Mouse (Mus musculus) heart, postnatal 4 days (tissue): ENCODE measurements around the gene Aven. TPM values are rescaled to one million over a fixed set of nuclear protein-coding genes. Genes with fewer than 3 reads are reported as not detected.
"Not testable (repeated sequence)": the region's sequence is repeated elsewhere in the genome, so short reads cannot be mapped to it uniquely, and the experiment has no call there.

Experiments used
- DNase-seq: peaks from one replicate; pipeline ENCODE4 v3.0.0; 2021
- total RNA-seq, 2 experiments: library from RNA; stranded (reverse); gene quantifications; 2 replicates each; pipeline ENCODE4 v1.2.3; 2021

Aven gene
- 10 to 100 TPM; 15.1 to 17.2 TPM for total RNA-seq

GRCm38 (mm10) chr2:112492856-112493538, at the start of gene Aven:
Aven (plus strand) TSS chr2:112492964.
- DNase-seq: peak; percentile 87

GRCm38 (mm10) chr2:112443491-112443890, 49.3 kb upstream of the Aven start:
- no peak for DNase-seq

- no peak for DNase-seq
Observed at GRCm38 (mm10) chr2:112445511-112445910, 47.3 kb upstream of the Aven start.

GRCm38 (mm10) chr2:112448046-112448445, 44.7 kb upstream of the Aven start:
- DNase-seq: not testable (repeated sequence)

- DNase-seq: no peak
Observed at GRCm38 (mm10) chr2:112448510-112449059, 44.2 kb upstream of the Aven start.

GRCm38 (mm10) chr2:112449597-112450296, 43.0 kb upstream of the Aven start:
- DNase-seq: peak; percentile 45

GRCm38 (mm10) chr2:112452513-112452912, 40.3 kb upstream of the Aven start:
- not testable (repeated sequence) for DNase-seq

- no peak for DNase-seq
Observed at GRCm38 (mm10) chr2:112454125-112454861, 38.5 kb upstream of the Aven start.

- peak; percentile 99 for DNase-seq
Observed at GRCm38 (mm10) chr2:112454862-112455564, 37.8 kb upstream of the Aven start, which contains the start of gene Emc7. Emc7 (plus strand) TSS chr2:112454997.

- no peak for DNase-seq
Observed at GRCm38 (mm10) chr2:112460557-112460956, 32.2 kb upstream of the Aven start.

GRCm38 (mm10) chr2:112469542-112469941, 23.2 kb upstream of the Aven start:
- no peak for DNase-seq

- no peak for DNase-seq
Observed at GRCm38 (mm10) chr2:112470961-112471381, 21.8 kb upstream of the Aven start.

- no peak for DNase-seq
Observed at GRCm38 (mm10) chr2:112472076-112472475, 20.7 kb upstream of the Aven start.

- no peak for DNase-seq
Observed at GRCm38 (mm10) chr2:112474997-112475724, 17.6 kb upstream of the Aven start.

- no peak for DNase-seq
Observed at GRCm38 (mm10) chr2:112476554-112476953, 16.2 kb upstream of the Aven start.

- DNase-seq: no peak
Observed at GRCm38 (mm10) chr2:112480669-112481068, 12.1 kb upstream of the Aven start, which contains the start of gene Chrm5. Chrm5 (minus strand) TSS chr2:112480769.

- peak; percentile 26 for DNase-seq
Observed at GRCm38 (mm10) chr2:112481564-112481963, 11.2 kb upstream of the Aven start.

- DNase-seq: no peak
Observed at GRCm38 (mm10) chr2:112482533-112483333, 10.0 kb upstream of the Aven start.

- no peak for DNase-seq
Observed at GRCm38 (mm10) chr2:112483334-112483651, 9.5 kb upstream of the Aven start.

GRCm38 (mm10) chr2:112484886-112485285, 7.9 kb upstream of the Aven start:
- DNase-seq: peak; percentile 37
